In the genomic region with DNA sequence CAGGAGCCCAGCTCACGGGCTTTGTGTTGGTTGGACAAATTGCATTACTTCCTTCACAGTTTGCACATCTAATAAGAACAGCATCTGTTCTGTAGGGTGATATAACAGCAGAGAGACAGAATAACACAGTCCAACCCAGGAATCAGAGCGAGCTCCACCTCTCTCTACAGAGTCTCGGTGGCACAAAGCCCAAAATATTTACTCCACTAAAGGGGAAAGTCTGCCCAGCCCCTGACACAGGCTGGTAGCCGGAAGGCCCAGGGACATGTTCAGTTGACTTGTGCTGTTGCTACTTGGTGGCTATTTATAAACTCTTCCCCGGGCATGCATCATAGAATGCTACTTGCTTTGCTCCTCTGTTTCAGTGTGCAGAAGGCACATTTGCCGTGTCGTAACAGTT, we compare ENCODE assay signal across 13 mouse cellular contexts. TPM values are rescaled to one million over a fixed set of nuclear protein-coding genes. Genes with fewer than 3 reads are reported as not detected.
DNase-seq lines count a peak whose midpoint lies in the region; ATAC-seq and TF ChIP-seq lines count a peak whose summit lies in the region.
"Had no signal": no experiment of that assay in that cellular context is flagged by ENCODE, and none has a peak within 500 bp of the region (broad histone marks: within the 10 kb centered on the region; RNA-seq: fewer than 3 reads in every experiment).

No protein-coding gene starts in this region.

- H3K4me1 ChIP-seq in lung, embryonic 16.5 days (replicated peaks; ENCODE audit: control insufficient read depth, insufficient read depth, low read length) = peaks cover 39% of the 10 kb centered on the region
- H3K4me1 ChIP-seq in heart, embryonic 13.5 days = peaks cover 65% of the 10 kb centered on the region
- peaks cover 10% of the 10 kb centered on the region; the same call in 1 of the 2 replicates for H3K4me1 ChIP-seq in hindbrain, embryonic 13.5 days (replicated peaks)

- WGBS in lung, embryonic 16.5 days = 44% methylated on average over 7 of the region's 7 CpGs
- 34% methylated on average over 7 of the region's 7 CpGs for WGBS in heart, embryonic 13.5 days
- WGBS in macrophage (ENCODE audit: missing documents) = 10% methylated on average over 7 of the region's 7 CpGs
- 79% methylated on average over 7 of the region's 7 CpGs for WGBS in hindbrain, embryonic 13.5 days

- H3K9ac ChIP-seq in lung, embryonic 16.5 days (ENCODE audit: low read length) = no peak overlapping the region
- H3K9ac ChIP-seq in heart, embryonic 13.5 days = peak overlapping the region; percentile 48
- no peak overlapping the region for H3K9ac ChIP-seq in hindbrain, embryonic 13.5 days
- H3K9ac ChIP-seq: limb, embryonic 13.5 days; midbrain, embryonic 12.5 days had no signal

- no peak overlapping the region for H3K4me3 ChIP-seq in gastrocnemius, adult 2 months
- H3K4me3 ChIP-seq in lung, embryonic 16.5 days (ENCODE audit: low read length) = no peak overlapping the region
- H3K4me3 ChIP-seq in heart, embryonic 13.5 days = no peak overlapping the region
- H3K4me3 ChIP-seq in macrophage (ENCODE audit: inconsistent target) = no peak overlapping the region
- no peak overlapping the region for H3K4me3 ChIP-seq in hindbrain, embryonic 13.5 days
- H3K4me3 ChIP-seq: limb, embryonic 13.5 days; midbrain, embryonic 12.5 days had no signal

- no peaks in the 10 kb centered on the region for H3K9me3 ChIP-seq in lung, embryonic 16.5 days (ENCODE audit: control insufficient read depth, low read length)
- H3K9me3 ChIP-seq in heart, embryonic 13.5 days = no peaks in the 10 kb centered on the region
- no peaks in the 10 kb centered on the region for H3K9me3 ChIP-seq in hindbrain, embryonic 13.5 days
- H3K9me3 ChIP-seq: limb, embryonic 13.5 days; midbrain, embryonic 12.5 days had no signal

- no peak overlapping the region for H3K4me2 ChIP-seq in lung, embryonic 16.5 days (ENCODE audit: low read depth, low read length)
- H3K4me2 ChIP-seq in heart, embryonic 13.5 days = no peak overlapping the region
- no peak overlapping the region for H3K4me2 ChIP-seq in hindbrain, embryonic 13.5 days
- H3K4me2 ChIP-seq: limb, embryonic 13.5 days; midbrain, embryonic 12.5 days had no signal

- no peak for TF ChIP-seq CTCF in gastrocnemius, adult 2 months (IDR thresholded peaks at IDR 0.05)

- H3K36me3 ChIP-seq in lung, embryonic 16.5 days (ENCODE audit: control insufficient read depth, insufficient read depth, low read length) = no peaks in the 10 kb centered on the region
- no peaks in the 10 kb centered on the region for H3K36me3 ChIP-seq in heart, embryonic 13.5 days
- H3K36me3 ChIP-seq in macrophage (ENCODE audit: inconsistent target) = no peaks in the 10 kb centered on the region
- H3K36me3 ChIP-seq in hindbrain, embryonic 13.5 days = no peaks in the 10 kb centered on the region
- H3K36me3 ChIP-seq: limb, embryonic 13.5 days; midbrain, embryonic 12.5 days had no signal

- ATAC-seq in lung, embryonic 16.5 days (ENCODE audit: low read depth) = no peak
- no peak for ATAC-seq in heart, embryonic 13.5 days (ENCODE audit: extremely low read depth, insufficient number of reproducible peaks, low FRiP score, low TSS enrichment)
- no peak for ATAC-seq in hindbrain, embryonic 13.5 days (ENCODE audit: low FRiP score)
- ATAC-seq: hindbrain, embryonic 16.5 days had no signal

- H3K27ac ChIP-seq in gastrocnemius, adult 2 months = peak overlapping the region; percentile 86
- H3K27ac ChIP-seq in lung, embryonic 16.5 days (ENCODE audit: low read length) = peak overlapping the region; percentile 23; the same call in 1 of the 2 replicates
- H3K27ac ChIP-seq in heart, embryonic 13.5 days (replicated peaks) = peak overlapping the region; percentile 83
- peak overlapping the region; percentile 90 for H3K27ac ChIP-seq in macrophage
- H3K27ac ChIP-seq in hindbrain, embryonic 13.5 days = no peak overlapping the region
- H3K27ac ChIP-seq: limb, embryonic 13.5 days; midbrain, embryonic 12.5 days had no signal

- intact Hi-C loops in gastrocnemius, adult 2 months (cut with DNase I) = no loop called here

- no peaks in the 10 kb centered on the region for H3K27me3 ChIP-seq in lung, embryonic 16.5 days (ENCODE audit: control insufficient read depth, insufficient read depth, low read depth, low read length)
- H3K27me3 ChIP-seq in heart, embryonic 13.5 days (replicated peaks) = no peaks in the 10 kb centered on the region
- H3K27me3 ChIP-seq in hindbrain, embryonic 13.5 days = 0 out of 2 replicates have a peak, but pooled peaks cover 10% of the 10 kb centered on the region
- H3K27me3 ChIP-seq: limb, embryonic 13.5 days had no signal

- H3K79me2 ChIP-seq in macrophage (ENCODE audit: inconsistent target) = no peaks in the 10 kb centered on the region

- no peak for DNase-seq in gastrocnemius, adult 2 months
- DNase-seq in gastrocnemius, adult 8-10 months (ENCODE audit: low spot score in 2 of 2) = no peak
- no peak for DNase-seq in lung, adult 18-20 months
- DNase-seq in frontal cortex, postnatal 36 days (ENCODE audit: low spot score in 2 of 2) = no peak
- DNase-seq: cerebellum, adult 11 months; thymus, postnatal 4 days had no signal

RNA-seq across cellular contexts. Expression of gene Ergic1, which starts 48.3 kb away (rescaled TPM):
- 10 to 100 TPM; 40.3 to 60.3 TPM for total RNA-seq in gastrocnemius, adult 2 months (2021)
- total RNA-seq in gastrocnemius, adult 8-10 months (2022) = 10 to 100 TPM; 42.1 to 62.2 (median 50.9) TPM
- polyA plus RNA-seq in lung, embryonic 16.5 days (2015; fragmentation: Nextera tagmentation; extraction: Ambion mirVana) = 84.3 and 94.6 TPM in 2 replicates
- polyA plus RNA-seq in heart, embryonic 13.5 days (2015; fragmentation: Nextera tagmentation; extraction: Ambion mirVana) = 103 and 121 TPM in 2 replicates
- 100 to 1,000 TPM in 3 of 26 experiments, 10 to 100 TPM in 23; 27.2 to 136 (median 52.5) TPM for total RNA-seq in macrophage (2018; cell fraction: chromatin; rRNA removed)
- total RNA-seq in macrophage (2018; cell fraction: cytosol; rRNA removed) = 10 to 100 TPM; 35.4 to 59.1 (median 45.8) TPM
- 100 to 1,000 TPM in 3 of 26 experiments, 10 to 100 TPM in 23; 29.0 to 133 (median 49.8) TPM for total RNA-seq in macrophage (2018; cell fraction: nucleus; rRNA removed)
- 37.4 to 133 TPM (median 109 TPM) in 3 replicates for polyA plus RNA-seq in macrophage (2018)
- 86.8 and 90.1 TPM in 2 replicates for polyA plus RNA-seq in hindbrain, embryonic 13.5 days (2015; fragmentation: Nextera tagmentation; extraction: Ambion mirVana)

RNA-seq across cellular contexts. Expression of gene Dusp1, which starts 49.0 kb away (rescaled TPM):
- 10 to 100 TPM; 73.0 to 89.6 TPM for total RNA-seq in gastrocnemius, adult 2 months (2021)
- 10 to 100 TPM; 49.6 to 99.2 (median 59.4) TPM for total RNA-seq in gastrocnemius, adult 8-10 months (2022)
- 25.2 and 28.4 TPM in 2 replicates for polyA plus RNA-seq in lung, embryonic 16.5 days (2015; fragmentation: Nextera tagmentation; extraction: Ambion mirVana)
- polyA plus RNA-seq in heart, embryonic 13.5 days (2015; fragmentation: Nextera tagmentation; extraction: Ambion mirVana) = 32.8 and 33.1 TPM in 2 replicates
- total RNA-seq in macrophage (2018; cell fraction: chromatin; rRNA removed) = 1,000 to 10,000 TPM in 8 of 26 experiments, 100 to 1,000 TPM in 14, 10 to 100 TPM in 4; 36.2 to 1,811 (median 533) TPM
- total RNA-seq in macrophage (2018; cell fraction: cytosol; rRNA removed) = 1,000 to 10,000 TPM in 5 of 26 experiments, 100 to 1,000 TPM in 14, 10 to 100 TPM in 7; 20.0 to 1,690 (median 314) TPM
- 1,000 to 10,000 TPM in 9 of 26 experiments, 100 to 1,000 TPM in 14, 10 to 100 TPM in 3; 28.6 to 2,287 (median 592) TPM for total RNA-seq in macrophage (2018; cell fraction: nucleus; rRNA removed)
- 10.8 to 29.7 TPM (median 28.3 TPM) in 3 replicates for polyA plus RNA-seq in macrophage (2018)
- 34.5 and 35.5 TPM in 2 replicates for polyA plus RNA-seq in hindbrain, embryonic 13.5 days (2015; fragmentation: Nextera tagmentation; extraction: Ambion mirVana)
